Mouse (Mus musculus) kidney, adult 11 months (tissue): ENCODE measurements around the gene Snx25.

Experiments
- DNase-seq: peaks from one replicate; pipeline ENCODE4 v3.0.0; 2022

Gene Snx25

DNA sequence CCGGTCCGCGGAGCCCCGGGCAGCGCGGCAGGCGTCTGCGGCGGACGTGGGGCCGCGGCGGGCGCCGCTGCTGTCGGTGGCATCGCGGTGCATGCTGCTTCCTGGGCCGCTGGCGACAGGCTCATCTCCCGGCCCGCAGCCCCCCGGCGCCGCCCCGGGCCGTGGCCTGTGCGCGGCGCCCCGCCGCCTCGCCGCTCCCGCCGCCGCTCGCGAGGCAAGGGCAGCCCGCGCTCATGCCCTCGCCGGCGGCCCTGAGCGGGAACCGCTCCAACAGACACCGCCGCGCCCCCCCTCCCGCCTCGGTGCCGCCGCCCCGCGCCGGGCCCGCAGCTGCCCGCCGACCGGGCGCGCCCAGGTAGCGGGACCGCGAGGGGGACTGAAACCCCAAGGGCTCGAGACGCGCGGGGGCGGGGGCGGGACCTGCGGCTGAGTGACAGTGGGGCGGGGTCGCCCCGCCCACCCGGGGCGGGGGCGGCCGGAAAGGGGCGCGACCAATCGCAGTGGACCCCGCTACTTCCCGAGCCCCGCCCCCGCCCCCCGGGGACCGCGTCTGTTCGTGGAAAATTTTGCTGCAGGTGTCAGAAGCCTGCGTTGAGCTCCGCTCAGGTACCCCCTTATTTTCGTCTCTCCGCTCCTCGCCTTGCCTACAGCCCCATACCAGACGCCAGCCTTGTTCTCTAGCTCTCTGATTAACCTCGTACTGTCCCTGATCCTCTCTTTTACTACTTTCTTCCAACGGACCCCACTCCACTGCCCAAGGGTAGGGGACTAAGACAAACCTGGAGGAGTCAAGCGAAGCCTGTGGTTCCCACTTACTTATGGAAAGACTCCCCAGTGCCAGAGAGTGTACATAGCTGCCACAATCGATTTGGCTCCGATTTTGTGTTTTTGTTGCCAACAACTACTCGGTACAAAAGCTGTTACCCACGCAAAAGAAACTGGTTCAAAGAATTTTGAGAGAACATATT, at the start of gene Snx25:
Snx25 (minus strand) TSS at position 96 of the 968 bp plus-strand sequence.
- peak; percentile 83 for DNase-seq

DNA sequence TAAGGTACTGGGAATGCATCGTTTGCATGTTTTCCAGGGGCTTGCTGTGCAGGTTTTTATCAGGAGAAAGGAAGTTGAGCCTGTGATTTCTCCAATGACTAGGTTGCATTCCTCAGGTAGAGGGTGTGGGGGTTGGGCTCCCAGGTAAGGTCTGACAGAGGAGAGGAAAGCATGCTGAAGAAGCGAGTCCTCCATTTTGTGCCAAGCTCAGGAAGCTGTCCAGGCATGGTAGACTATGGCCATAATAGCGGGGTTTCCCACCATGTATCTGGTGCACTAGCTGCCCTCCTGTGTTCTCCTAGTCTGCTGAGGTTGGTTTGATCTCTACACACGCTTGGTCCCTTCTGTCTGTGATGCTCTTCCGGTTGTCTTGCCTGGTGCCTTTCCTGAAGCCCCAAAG, 45.7 kb upstream of the Snx25 start:
- no peak for DNase-seq

DNA sequence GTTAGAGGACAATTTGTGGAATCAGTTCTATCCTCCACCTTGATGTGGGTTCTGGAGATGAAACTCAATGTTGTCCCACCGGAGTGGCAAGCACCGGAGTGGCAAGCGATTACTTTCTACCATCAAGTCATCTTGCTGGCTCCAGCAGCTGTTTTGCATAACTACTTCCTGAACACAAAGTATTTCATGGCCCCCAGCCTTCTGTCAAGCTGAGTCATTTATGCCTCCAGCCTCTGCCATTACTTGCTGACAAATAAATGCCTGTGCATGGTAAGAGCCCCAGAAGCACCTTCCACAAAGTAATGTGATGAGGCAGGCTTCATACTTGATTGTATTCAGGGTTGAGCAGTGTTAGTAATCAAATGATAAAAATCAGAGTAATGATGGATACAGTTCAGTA, 44.9 kb upstream of the Snx25 start:
- DNase-seq: no peak

DNA sequence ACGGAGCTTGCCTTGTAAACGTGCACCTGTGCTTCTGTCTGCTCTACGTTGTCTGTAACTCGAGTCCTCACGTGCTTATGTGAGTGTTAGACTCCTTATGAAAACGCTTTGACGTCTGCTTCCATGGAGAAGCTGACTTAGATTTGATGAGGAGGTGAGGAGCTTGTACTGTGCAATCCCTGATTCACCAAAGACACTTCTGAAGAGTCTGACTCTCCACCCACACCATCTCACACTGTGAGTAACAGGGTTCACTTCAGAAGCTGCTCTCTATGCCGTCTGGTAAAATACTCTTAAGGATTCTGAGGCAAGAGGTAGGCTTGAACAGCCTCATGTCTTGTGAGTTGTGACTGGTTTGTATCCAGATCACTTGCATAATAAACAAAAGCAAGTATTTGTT, 41.1 kb upstream of the Snx25 start:
- no peak for DNase-seq

DNA sequence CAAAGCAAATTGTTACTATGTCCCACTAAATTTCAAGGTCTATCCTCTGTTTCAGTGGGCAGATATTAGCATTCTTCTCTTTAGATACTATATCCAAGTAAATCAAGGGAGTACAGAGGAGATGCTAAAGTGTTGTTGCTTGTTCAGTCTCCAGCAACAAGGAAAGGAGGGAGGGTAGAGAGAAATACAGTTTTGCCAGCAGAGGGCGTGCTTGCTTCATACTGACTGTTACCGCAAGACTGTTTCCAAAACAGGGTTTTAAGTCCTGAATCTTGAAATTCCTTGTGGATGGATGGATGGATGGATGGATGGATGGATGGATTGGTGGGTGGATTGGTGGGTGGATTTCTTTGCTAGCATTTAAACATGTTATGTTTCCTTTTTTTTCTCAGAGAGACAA, 33.4 kb upstream of the Snx25 start:
- no peak for DNase-seq

DNA sequence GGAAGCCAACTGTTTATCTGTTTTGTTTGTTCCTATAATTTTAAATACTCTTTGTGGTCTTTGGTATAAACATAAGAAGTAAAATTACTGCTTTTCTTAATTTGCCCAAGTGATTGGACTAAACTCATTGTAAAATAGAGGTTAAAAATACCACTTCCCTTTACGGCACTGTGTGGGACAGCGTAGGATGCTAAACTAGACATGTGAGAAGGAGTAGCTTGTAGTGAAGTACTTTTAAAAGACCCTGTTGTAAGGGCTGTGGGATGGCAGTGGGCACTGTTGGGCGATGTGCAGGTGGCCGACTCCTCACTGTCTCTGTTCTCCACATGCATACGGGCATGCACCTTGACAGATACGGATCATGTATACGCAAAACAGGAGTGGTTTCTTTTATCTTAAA, 28.2 kb upstream of the Snx25 start:
- no peak for DNase-seq

DNA sequence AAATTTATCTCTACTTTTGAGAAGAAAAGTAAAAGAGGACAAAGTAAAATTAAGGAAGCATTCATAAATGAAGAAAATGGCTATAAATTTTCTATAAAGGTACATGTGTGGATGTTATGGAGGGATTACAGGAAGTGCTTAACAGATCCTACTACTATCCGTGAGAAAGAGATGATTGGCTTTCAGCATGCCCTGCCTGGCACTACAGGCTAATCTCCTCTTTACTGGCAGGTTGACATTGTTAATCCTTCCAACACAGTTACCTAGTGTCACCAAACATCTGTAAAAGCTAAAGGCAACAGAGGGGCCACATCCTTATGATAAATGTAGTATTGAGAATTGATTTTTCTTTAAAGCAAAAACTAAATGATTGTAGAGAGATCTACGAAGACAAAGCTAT, 21.7 kb upstream of the Snx25 start:
- no peak for DNase-seq

DNA sequence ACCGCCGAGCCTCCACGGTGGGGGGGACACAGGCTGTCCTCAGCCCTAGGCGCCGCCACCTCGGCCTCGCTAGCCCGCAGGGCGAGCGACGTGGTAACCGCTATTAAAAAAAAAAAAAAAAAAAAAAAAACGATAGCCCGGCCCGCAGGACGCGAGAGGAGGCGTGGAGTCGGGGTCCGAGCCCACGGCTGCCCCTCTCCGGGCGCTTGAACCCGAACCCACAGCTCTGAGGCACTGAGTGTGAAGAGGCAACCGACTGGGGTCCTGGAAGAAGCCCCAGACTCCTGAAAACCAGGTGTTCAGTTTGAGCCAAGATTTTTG, 11.9 kb upstream of the Snx25 start:
- DNase-seq: no peak

DNA sequence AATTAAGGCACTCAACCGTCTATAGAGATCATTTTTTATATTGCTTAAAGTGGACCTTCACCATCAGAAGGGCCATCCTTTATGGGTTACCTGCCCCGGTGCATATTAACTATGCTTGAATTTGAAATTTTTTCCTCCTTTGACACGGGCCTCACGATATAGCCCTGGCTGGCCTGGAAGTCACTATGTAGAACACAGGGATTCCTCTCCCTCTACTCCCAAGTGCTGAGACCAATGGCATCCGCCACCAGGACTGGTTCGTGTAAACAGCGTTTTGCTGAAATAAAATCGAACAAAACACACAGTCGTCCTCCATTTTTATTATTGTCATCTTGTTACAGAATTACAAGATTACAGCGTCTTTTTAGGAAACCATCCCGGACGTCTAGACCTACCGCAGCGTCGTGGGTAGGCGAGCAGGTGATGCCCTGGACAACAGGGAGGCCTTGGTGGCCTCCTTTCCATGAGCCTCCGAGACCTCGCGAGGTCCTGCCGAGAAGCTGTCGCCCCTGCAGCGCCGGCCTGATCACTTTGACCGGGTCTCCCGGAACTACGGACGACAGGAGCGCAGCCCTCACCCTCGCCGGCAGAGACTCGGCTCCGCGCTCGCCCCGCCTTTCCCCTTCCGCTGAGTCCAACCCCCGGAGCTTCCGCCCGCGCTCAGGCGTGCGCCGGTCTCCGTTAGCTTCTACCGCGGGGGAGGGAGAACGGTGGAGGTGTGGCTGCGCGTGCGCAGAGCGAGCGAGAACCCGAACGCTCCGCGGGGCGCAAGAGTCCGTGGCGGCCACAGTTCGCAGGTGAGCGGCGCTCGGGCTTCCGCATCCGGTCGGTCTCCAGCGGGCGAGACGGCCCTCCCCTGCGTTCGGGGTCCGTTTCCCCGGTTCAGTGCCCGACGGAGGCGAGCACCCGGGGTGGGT, 11.3 kb upstream of the Snx25 start:
- DNase-seq: peak; percentile 96

DNA sequence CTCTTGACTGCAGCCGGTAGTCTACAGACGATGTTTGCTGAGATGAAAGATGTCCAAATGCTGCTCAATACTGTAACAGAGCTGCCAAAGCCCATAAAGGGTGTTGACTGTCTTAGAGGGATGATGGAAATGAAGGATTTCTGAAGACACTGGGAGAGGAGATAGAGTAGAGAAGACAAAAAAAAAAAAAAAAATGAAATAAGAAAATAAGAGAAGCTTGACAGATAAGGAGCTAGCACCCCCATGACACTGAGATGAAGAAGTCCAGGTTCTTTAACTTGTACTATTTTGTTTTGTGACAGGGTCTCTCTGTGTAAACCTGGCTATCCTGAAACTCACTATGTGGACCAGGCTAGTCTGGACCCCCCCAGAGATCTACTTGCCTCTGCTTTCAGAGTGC, 1.1 kb upstream of the Snx25 start:
- DNase-seq: no peak

DNA sequence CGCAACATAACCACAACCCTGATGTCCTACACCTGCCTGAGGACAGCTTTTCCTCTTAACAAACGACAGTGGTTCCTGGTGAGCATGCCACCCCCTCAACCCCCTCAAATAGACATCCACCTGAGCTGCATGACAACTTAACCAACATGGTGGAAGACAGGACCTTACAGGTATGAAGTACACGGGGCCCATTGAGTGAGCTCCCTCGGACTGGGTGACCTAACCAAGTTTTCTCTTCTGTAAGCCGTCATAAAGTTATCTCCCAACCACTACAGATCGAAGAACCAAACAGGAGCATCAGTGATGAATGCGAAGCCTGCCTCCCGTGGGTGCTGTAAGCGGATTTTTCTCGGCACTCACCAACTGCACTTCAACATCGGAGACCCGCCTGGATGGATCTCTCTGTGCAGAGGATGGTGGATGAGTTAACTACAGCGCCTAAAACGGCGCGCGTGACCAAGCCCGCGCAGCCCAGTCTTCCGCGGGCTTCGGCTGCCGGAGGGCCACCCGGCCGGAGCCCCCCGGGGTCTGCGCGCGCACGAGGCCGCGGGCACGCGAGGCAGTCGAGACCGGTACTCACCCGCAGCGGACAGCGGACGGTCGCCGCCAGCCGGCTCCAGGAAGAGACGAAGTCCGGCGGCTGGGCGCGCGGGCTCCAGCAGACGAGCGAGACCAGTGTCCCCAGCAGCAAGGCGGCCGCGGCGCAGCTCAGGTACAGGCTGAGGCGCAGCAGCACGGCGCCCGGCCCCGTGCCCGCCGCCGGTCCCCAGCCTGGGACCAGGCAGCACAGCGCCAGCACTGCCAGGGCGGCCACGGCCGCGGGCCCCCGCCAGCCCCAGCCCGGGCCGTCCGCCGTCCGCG, 527 bp downstream of the Snx25 start, which contains the start of gene Cfap97:
Cfap97 (plus strand) TSS at position 570 of the 861 bp plus-strand sequence.
- DNase-seq: peak; percentile 42

DNA sequence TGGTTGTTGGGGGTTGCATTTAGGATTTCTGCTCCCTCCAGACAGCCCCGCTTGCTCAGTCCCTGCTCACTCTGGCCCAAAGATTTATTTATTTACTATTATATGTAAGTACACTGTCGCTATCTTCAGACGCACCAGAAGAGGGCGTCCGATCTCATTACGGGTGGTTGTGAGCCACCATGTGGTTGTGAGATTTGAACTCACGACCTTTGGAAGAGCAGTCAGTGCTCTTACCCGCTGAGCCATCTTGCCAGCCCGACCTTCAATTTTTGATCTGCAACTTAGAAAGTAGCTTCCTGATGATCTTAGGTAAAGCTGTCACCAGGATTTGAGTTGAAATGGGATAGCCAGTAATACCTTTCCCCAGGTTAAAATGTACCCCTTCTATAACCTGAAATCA, 2.2 kb downstream of the Snx25 start:
- no peak for DNase-seq

DNA sequence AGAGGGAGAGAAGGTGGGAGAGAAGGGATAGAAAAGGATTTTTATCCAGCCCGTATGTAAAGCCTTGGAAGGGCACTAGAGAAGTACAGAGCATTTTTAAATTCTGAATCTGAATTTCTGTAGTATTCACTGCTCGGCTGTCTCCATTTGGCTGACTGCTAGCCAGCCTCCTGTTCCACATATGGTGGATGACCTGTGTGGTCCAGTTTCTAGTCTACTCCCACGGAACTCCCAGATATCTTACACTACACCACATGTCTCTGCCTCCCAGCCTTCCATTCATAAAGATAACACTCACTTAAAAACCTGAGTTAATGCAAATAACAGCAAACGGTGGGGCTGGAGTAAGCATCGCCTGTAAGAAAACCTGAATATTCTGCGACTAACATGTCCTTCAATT, 2.7 kb downstream of the Snx25 start:
- DNase-seq: no peak

DNA sequence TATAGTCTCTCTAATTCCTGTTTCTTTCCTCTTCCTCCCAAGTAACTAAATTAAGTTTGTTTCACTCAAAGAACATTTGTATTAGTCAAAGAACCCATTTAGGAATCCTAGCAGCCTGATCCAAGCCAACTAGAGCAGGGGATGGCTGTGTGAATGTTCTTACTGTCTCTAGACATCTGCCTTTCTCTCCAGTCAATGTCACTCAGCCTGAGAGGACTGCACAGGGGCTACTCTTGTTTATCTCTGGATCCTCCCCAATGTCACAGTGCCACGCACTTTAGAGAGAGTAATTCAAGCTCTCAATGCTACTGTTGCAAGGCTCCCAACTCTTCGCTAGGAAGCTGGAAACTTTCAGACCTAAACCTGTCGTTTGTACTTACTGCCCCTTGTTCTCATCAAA, 5.8 kb downstream of the Snx25 start:
- DNase-seq: no peak

DNA sequence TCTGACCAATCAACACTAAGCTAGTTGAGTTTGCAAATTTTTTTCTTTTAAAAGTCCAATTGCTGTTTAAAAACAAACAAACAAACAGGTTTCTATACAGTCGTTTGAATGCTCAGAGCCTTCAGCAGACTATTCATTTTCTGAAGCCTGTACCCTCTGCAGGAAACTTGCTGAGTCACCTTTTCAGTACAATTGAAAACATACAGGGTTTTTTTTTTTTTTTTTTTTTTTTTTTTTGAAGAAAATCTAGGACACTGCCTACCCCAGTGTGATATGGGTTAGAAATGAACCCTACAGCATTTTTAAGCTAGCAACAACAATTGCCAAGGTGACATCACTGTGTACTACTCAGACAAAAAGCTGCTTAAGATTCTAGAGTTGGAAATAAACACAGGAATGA, 8.0 kb downstream of the Snx25 start:
- DNase-seq: no peak

DNA sequence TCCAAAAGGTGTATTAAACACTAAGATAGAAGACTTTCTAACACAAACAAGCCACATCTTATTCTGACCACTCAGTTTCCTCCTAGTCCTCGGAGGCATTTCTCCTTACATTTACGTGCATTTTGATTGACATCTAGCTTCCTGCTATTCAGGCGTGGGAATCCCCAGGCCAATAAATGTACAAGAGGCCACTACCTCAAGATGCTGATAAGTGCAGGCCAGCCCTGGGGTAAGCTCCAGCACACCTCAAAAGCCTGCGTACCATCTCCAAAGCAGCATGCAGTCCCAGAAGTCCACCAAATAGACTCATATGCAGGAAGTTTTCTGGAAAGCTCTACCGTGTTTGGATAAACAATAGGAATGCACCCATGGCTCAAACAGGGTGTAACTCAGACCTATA, 8.5 kb downstream of the Snx25 start:
- DNase-seq: no peak

DNA sequence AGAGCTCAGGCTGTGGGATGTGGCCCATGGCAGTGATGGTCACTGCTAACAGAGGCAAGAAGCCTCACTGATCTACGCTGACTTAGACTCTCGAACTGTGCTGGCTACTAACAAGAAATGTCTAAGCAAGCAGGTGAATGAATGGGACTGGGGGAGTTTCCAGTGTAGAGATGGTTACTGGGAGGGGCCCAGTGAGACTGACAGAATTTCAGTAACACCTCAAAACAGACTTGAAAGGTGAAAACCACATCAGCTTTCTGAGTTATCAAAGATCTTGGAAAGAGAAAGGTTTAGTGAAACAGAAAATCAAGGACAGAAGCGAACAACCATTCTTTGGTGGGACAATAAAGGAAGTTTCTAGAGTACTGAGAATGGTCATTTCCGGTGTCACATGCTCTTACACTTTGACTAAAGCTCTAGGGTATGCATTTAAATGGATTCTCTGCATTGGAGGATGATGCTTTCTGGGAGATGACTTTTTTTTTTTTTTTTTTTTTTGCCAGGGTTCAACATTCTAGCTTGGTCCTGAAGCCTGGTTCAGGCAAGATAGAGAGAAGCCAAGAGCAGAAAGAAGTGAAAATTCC, 9.4 kb downstream of the Snx25 start:
- no peak for DNase-seq

DNA sequence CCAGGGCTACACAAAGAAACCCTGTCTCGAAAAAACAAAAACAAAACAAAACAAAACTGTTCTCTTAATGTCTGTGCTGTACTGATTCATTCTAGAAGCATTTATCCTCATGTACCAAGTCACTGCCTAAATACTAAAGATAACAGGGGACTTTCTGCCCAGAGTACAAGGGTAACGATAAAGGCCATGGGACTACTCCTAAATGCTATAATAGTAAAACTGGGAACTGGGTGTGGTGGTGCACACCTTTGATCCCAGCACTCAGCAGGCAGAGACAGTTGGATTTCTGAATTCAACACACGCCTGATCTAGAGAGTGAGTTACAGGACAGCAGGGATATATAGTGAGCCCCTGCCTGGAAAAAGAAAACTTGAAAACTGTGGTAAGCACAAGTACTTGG, 10.3 kb downstream of the Snx25 start:
- DNase-seq: no peak

DNA sequence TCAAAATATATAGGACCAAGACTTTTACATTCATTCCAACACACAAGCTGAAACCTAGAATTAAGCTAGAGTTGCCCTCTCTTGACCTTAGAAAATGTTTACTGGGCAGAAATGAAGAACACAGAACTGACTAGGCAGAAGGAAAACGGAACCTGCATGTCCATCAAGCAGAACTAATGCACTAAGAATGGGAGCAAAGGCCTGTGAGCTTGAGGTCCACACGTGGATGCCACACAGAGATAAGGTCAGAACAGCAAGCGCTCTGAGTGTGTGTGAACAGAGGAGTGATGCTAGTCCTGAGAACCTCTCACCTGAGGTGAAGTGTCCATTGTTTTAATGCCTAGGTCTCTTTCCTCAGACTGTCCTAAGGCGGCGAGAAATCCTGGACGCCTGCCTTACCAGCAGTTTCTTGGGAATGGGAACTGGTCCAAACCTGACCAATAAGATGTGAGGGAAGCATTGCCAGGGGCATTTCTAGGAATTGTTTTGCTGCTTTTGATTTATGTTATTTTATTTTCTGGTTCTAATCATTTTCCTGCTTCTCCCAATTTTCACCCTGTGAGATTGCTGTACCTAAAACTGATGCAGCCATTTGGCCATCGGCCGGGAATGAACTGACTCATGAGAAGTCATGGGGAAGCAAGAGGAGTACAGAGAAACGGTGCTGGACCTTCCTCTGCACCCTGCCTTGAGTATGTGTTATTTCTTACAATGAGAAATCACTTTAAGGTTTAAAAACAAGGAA, 11.4 kb downstream of the Snx25 start:
- peak; percentile 75 for DNase-seq

DNA sequence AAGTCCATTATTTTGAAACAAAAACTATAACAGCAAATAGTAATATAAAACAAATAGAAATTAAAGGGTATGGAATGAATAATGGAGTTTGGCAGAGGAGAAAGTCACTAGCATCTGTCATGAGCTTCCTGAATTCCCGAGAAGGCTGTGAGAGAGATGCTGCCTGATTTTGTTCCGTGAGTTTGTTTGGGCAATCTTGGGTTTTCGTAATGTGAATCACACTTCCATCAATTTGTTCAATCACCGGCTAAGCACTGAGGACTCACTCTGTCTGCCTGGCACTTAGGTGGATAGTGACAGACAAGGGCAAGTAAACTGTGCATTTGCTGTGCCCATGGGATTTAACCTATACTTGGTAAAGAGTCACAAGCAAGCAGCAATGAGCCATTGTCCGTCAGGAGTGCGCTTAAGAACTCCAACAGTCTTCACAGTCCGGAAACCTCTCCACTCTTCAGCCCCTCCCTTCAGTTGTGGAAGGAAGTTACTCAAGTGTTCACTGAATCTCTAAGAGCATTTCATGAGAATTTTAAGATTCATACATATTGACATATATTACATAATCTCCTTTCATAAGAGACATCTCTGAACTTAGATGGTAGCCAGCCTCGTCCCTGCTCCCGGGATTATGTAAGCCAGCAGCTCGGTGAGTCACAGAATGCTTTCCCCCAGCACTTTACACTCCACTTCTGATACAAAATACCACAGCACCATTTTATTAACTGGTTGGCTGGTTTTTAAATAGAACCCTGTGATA, 13.9 kb downstream of the Snx25 start:
- DNase-seq: no peak

DNA sequence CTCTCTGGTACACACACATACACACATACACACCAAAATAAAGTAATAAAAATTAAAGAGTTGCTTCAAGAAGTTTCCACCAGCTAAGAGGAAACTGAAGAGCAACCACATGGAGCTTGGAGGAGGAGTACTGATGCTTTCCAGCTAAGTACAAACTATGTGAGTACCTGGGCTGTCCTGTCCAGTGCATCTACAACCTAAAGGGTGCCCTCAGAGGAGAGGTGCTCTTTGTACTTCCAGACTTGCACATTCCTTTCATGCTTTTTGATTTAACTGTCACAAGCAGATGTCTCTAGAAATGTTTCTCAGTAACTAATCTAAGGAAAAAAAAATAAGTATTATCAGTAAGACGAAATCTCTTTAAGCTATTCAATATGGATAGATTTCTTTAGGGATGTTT, 14.6 kb downstream of the Snx25 start:
- DNase-seq: peak; percentile 41
